Mouse (Mus musculus) liver, adult 2 months (tissue): ENCODE data around the gene Slamf6.

Experiments used
- CTCF ChIP-seq: fragments of 200-500 bp; IDR thresholded peaks from 2 replicates; pipeline ENCODE4 v1.5.1; 2011; ENCODE audit warnings: low read depth, low read length, control low read depth
- POLR2A ChIP-seq: fragments of 200-500 bp; IDR thresholded peaks from 2 replicates; pipeline ENCODE4 v1.6.1; 2011; ENCODE audit warnings: low read length, control low read depth; ENCODE audit not compliant: insufficient read depth; ENCODE audit errors: extremely low read depth

GRCm38 (mm10) chr1:172001665-172002064 lies 84.3 kb downstream of the Slamf6 start:
- no peak for TF ChIP-seq CTCF
- no peak for TF ChIP-seq POLR2A
